9 mouse cellular contexts compared by ENCODE assay signal in the genomic region with DNA sequence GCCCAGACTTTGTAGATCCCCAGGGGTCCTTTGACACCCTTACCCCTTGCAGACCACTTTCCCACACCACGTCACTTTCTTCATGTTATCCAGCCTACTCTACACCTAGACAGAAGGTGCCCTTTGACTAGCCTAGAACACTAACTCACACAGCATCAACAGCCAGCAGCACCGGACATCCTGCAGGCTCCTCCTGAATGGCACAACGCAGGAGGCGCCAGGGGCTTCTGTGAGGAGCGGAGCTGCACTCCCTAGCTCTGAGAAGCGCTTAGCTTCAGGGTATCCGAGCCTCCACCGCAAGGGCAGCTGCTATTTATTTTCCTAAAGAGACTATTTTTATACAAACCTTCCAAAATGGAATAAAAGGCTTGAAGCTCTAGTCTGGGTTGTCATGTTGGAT. TPM values are rescaled to one million over a fixed set of nuclear protein-coding genes. Genes with fewer than 3 reads are reported as not detected.
DNase-seq lines count a peak whose midpoint lies in the region; ATAC-seq and TF ChIP-seq lines count a peak whose summit lies in the region.
"Had no signal": no experiment of that assay in that cellular context is flagged by ENCODE, and none has a peak within 500 bp of the region (broad histone marks: within the 10 kb centered on the region; RNA-seq: fewer than 3 reads in every experiment).

No protein-coding gene starts in this region.

- no peak for TF ChIP-seq CTCF in kidney, adult 2 months (conservative IDR thresholded peaks at IDR 0.05; ENCODE audit: insufficient read depth, insufficient read length, low read depth, low read length)

- no peaks in the 10 kb centered on the region for H3K9me3 ChIP-seq in embryonic facial prominence, embryonic 10.5 days
- H3K9me3 ChIP-seq in hindbrain, embryonic 16.5 days (ENCODE audit: control insufficient read depth, low read length), result no peaks in the 10 kb centered on the region
- no peaks in the 10 kb centered on the region for H3K9me3 ChIP-seq in midbrain, embryonic 16.5 days (replicated peaks; ENCODE audit: control insufficient read depth, low read length, poor library complexity, severe bottlenecking)

- no peaks in the 10 kb centered on the region for H3K27me3 ChIP-seq in kidney, adult 2 months (replicated peaks; ENCODE audit: control insufficient read depth, insufficient read depth, low read length)
- peaks cover 29% of the 10 kb centered on the region for H3K27me3 ChIP-seq in embryonic facial prominence, embryonic 10.5 days (replicated peaks; ENCODE audit: low read depth, poor library complexity, severe bottlenecking)
- no peaks in the 10 kb centered on the region for H3K27me3 ChIP-seq in hindbrain, embryonic 16.5 days (replicated peaks; ENCODE audit: control insufficient read depth, insufficient read depth, low read length)
- no peaks in the 10 kb centered on the region; the same call in 1 of the 2 replicates for H3K27me3 ChIP-seq in midbrain, embryonic 16.5 days (ENCODE audit: control insufficient read depth, insufficient read depth, low read depth, low read length)

- no peaks in the 10 kb centered on the region; the same call in 1 of the 2 replicates for H3K4me1 ChIP-seq in kidney, adult 2 months (ENCODE audit: control insufficient read depth, insufficient read depth, low read length)
- H3K4me1 ChIP-seq in embryonic facial prominence, embryonic 10.5 days, result peaks cover 42% of the 10 kb centered on the region
- peaks cover 30% of the 10 kb centered on the region for H3K4me1 ChIP-seq in hindbrain, embryonic 16.5 days (ENCODE audit: control insufficient read depth, insufficient read depth, low read depth, low read length)
- H3K4me1 ChIP-seq in midbrain, embryonic 16.5 days (ENCODE audit: control insufficient read depth, insufficient read depth, low read length), result peaks cover 31% of the 10 kb centered on the region

- peak overlapping the region; percentile 96 for H3K9ac ChIP-seq in hindbrain, embryonic 16.5 days (ENCODE audit: low read depth, low read length)
- peak overlapping the region; percentile 95 for H3K9ac ChIP-seq in midbrain, embryonic 16.5 days (ENCODE audit: low read depth, low read length)

- peak overlapping the region; percentile 37 for H3K27ac ChIP-seq in kidney, adult 2 months (ENCODE audit: insufficient read depth, low read depth, low read length)
- H3K27ac ChIP-seq in embryonic facial prominence, embryonic 10.5 days (replicated peaks), result peak overlapping the region; percentile 88; the same call in 1 of the 2 replicates
- H3K27ac ChIP-seq in hindbrain, embryonic 16.5 days (ENCODE audit: low read depth, low read length), result no peak overlapping the region; the same call in 1 of the 2 replicates
- peak overlapping the region; percentile 98; the same call in 1 of the 2 replicates for H3K27ac ChIP-seq in midbrain, embryonic 16.5 days (ENCODE audit: low read length)

- H3K4me3 ChIP-seq in kidney, adult 2 months (ENCODE audit: insufficient read depth, low read depth, low read length), result peak overlapping the region; percentile 47
- peak overlapping the region; percentile 85 for H3K4me3 ChIP-seq in embryonic facial prominence, embryonic 10.5 days
- peak overlapping the region; percentile 94 for H3K4me3 ChIP-seq in hindbrain, embryonic 16.5 days (ENCODE audit: low read length)
- peak overlapping the region; percentile 82 for H3K4me3 ChIP-seq in midbrain, embryonic 16.5 days (ENCODE audit: low read depth, low read length)

- H3K36me3 ChIP-seq in kidney, adult 2 months (ENCODE audit: control insufficient read depth, insufficient read depth, low read length), result 0 out of 2 replicates have a peak, but pooled peaks cover 1% of the 10 kb centered on the region
- H3K36me3 ChIP-seq in embryonic facial prominence, embryonic 10.5 days (replicated peaks), result peaks cover 23% of the 10 kb centered on the region
- peaks cover 3% of the 10 kb centered on the region; the same call in 1 of the 2 replicates for H3K36me3 ChIP-seq in hindbrain, embryonic 16.5 days (ENCODE audit: control insufficient read depth, insufficient read depth, low read length)
- H3K36me3 ChIP-seq in midbrain, embryonic 16.5 days (ENCODE audit: control insufficient read depth, insufficient read depth, low read length), result no peaks in the 10 kb centered on the region

- ATAC-seq in hindbrain, embryonic 16.5 days, result no peak
- ATAC-seq in midbrain, embryonic 16.5 days, result no peak

- 67% methylated on average over 8 of the region's 8 CpGs for WGBS in kidney, adult 2 months
- WGBS in embryonic facial prominence, embryonic 10.5 days, result 70% methylated on average over 8 of the region's 8 CpGs
- 66% methylated on average over 8 of the region's 8 CpGs for WGBS in hindbrain, embryonic 16.5 days
- 50% methylated on average over 8 of the region's 8 CpGs for WGBS in midbrain, embryonic 16.5 days

- DNase-seq in kidney, adult 2 months, result no peak
- DNase-seq in kidney, adult 11 months, result no peak
- DNase-seq in embryonic facial prominence, embryonic 10.5 days (ENCODE audit: low spot score), result no peak
- DNase-seq in frontal cortex, postnatal 14 days (ENCODE audit: low spot score in 2 of 2), result no peak
- DNase-seq in frontal cortex, postnatal 25 days (ENCODE audit: low spot score in 2 of 2), result no peak
- no peak for DNase-seq in frontal cortex, adult 2 months (ENCODE audit: extremely low spot score in 1 of 2, low spot score in 1 of 2)

- H3K4me2 ChIP-seq in hindbrain, embryonic 16.5 days (ENCODE audit: low read length), result peak overlapping the region; percentile 98
- H3K4me2 ChIP-seq in midbrain, embryonic 16.5 days (ENCODE audit: low read length), result peak overlapping the region; percentile 98

- no peak for TF ChIP-seq POLR2A in kidney, adult 2 months (IDR thresholded peaks at IDR 0.05; ENCODE audit: low read depth, low read length)

RNA-seq across cellular contexts. Expression of a gene that starts 2.1 kb away (rescaled TPM):
- polyA plus RNA-seq in kidney, adult 2 months (2012; rRNA removed), result 5.0 and 5.8 TPM in 2 replicates
- polyA plus RNA-seq in embryonic facial prominence, embryonic 10.5 days (2016; fragmentation: Nextera tagmentation; extraction: Ambion mirVana), result 6.2 and 7.4 TPM in 2 replicates
- polyA plus RNA-seq in hindbrain, embryonic 16.5 days (2015; fragmentation: Nextera tagmentation; extraction: Ambion mirVana), result 11.4 and 12.4 TPM in 2 replicates
- 9.5 and 10.2 TPM in 2 replicates for polyA plus RNA-seq in midbrain, embryonic 16.5 days (2015; fragmentation: Nextera tagmentation; extraction: Ambion mirVana)
- 22.4 and 24.7 TPM in 2 replicates for polyA plus RNA-seq in frontal cortex, adult 2 months (2012; rRNA removed)

RNA-seq across cellular contexts. Expression of a gene that starts 4.8 kb away (rescaled TPM):
- 99.5 and 117 TPM in 2 replicates for polyA plus RNA-seq in kidney, adult 2 months (2012; rRNA removed)
- polyA plus RNA-seq in embryonic facial prominence, embryonic 10.5 days (2016; fragmentation: Nextera tagmentation; extraction: Ambion mirVana), result 101 and 109 TPM in 2 replicates
- 147 and 153 TPM in 2 replicates for polyA plus RNA-seq in hindbrain, embryonic 16.5 days (2015; fragmentation: Nextera tagmentation; extraction: Ambion mirVana)
- 159 and 178 TPM in 2 replicates for polyA plus RNA-seq in midbrain, embryonic 16.5 days (2015; fragmentation: Nextera tagmentation; extraction: Ambion mirVana)
- polyA plus RNA-seq in frontal cortex, adult 2 months (2012; rRNA removed), result 130 and 142 TPM in 2 replicates

RNA-seq across cellular contexts. Expression of a gene that starts 8.2 kb away (rescaled TPM):
- polyA plus RNA-seq in kidney, adult 2 months (2012; rRNA removed), result 0.07 and 0.27 TPM in 2 replicates
- polyA plus RNA-seq in embryonic facial prominence, embryonic 10.5 days (2016; fragmentation: Nextera tagmentation; extraction: Ambion mirVana), result not detected in 2 replicates
- polyA plus RNA-seq in hindbrain, embryonic 16.5 days (2015; fragmentation: Nextera tagmentation; extraction: Ambion mirVana), result not detected in 2 replicates
- polyA plus RNA-seq in midbrain, embryonic 16.5 days (2015; fragmentation: Nextera tagmentation; extraction: Ambion mirVana), result not detected in 2 replicates
- polyA plus RNA-seq in frontal cortex, adult 2 months (2012; rRNA removed), result 0.06 and 0.19 TPM in 2 replicates

RNA-seq across cellular contexts. Expression of a gene that starts 12.7 kb away (rescaled TPM):
- 1.1 and 4.7 TPM in 2 replicates for polyA plus RNA-seq in kidney, adult 2 months (2012; rRNA removed)
- 1.1 and 1.5 TPM in 2 replicates for polyA plus RNA-seq in embryonic facial prominence, embryonic 10.5 days (2016; fragmentation: Nextera tagmentation; extraction: Ambion mirVana)
- 4.5 TPM in 2 replicates for polyA plus RNA-seq in hindbrain, embryonic 16.5 days (2015; fragmentation: Nextera tagmentation; extraction: Ambion mirVana)
- 5.0 and 5.2 TPM in 2 replicates for polyA plus RNA-seq in midbrain, embryonic 16.5 days (2015; fragmentation: Nextera tagmentation; extraction: Ambion mirVana)
- 0.38 and 0.40 TPM in 2 replicates for polyA plus RNA-seq in frontal cortex, adult 2 months (2012; rRNA removed)
- polyA plus RNA-seq: testis, adult 2 months had no signal

RNA-seq across cellular contexts. Expression of a gene that starts 18.2 kb away (rescaled TPM):
- polyA plus RNA-seq in kidney, adult 2 months (2012; rRNA removed), result 43.6 and 50.8 TPM in 2 replicates
- 75.8 and 80.6 TPM in 2 replicates for polyA plus RNA-seq in embryonic facial prominence, embryonic 10.5 days (2016; fragmentation: Nextera tagmentation; extraction: Ambion mirVana)
- 44.2 and 53.1 TPM in 2 replicates for polyA plus RNA-seq in hindbrain, embryonic 16.5 days (2015; fragmentation: Nextera tagmentation; extraction: Ambion mirVana)
- polyA plus RNA-seq in midbrain, embryonic 16.5 days (2015; fragmentation: Nextera tagmentation; extraction: Ambion mirVana), result 34.1 and 35.3 TPM in 2 replicates
- 36.5 and 37.4 TPM in 2 replicates for polyA plus RNA-seq in frontal cortex, adult 2 months (2012; rRNA removed)
